In genomic region chr17:79347291-79347690, GRCm38 (mm10) we compare ENCODE assay signal across 14 mouse cellular contexts. TPM values are rescaled to one million over a fixed set of nuclear protein-coding genes. Genes with fewer than 3 reads are reported as not detected.
DNase-seq lines count a peak whose midpoint lies in the region; ATAC-seq lines count a peak whose summit lies in the region.
"Had no signal": no experiment of that assay in that cellular context is flagged by ENCODE, and none has a peak within 500 bp of the region (broad histone marks: within the 10 kb centered on the region; RNA-seq: fewer than 3 reads in every experiment).

No protein-coding gene starts in this region.

- H3K36me3 ChIP-seq in limb, embryonic 10.5 days, result peaks cover 5% of the 10 kb centered on the region; the same call in 1 of the 2 replicates
- H3K36me3 ChIP-seq in hindbrain, embryonic 13.5 days, result peaks cover 12% of the 10 kb centered on the region

- no peak overlapping the region for H3K9ac ChIP-seq in hindbrain, embryonic 13.5 days
- H3K9ac ChIP-seq: forebrain, embryonic 13.5 days; hindbrain, embryonic 14.5 days had no signal

- H3K4me1 ChIP-seq in limb, embryonic 10.5 days, result peaks cover 34% of the 10 kb centered on the region
- peaks cover 39% of the 10 kb centered on the region for H3K4me1 ChIP-seq in hindbrain, embryonic 13.5 days (replicated peaks)

- no peaks in the 10 kb centered on the region for H3K9me3 ChIP-seq in limb, embryonic 10.5 days (replicated peaks)
- H3K9me3 ChIP-seq in hindbrain, embryonic 13.5 days, result no peaks in the 10 kb centered on the region
- H3K9me3 ChIP-seq: forebrain, embryonic 13.5 days had no signal

- DNase-seq in 416B (ENCODE audit: low read depth), result peak; percentile 77
- DNase-seq in CD4-positive helper T cell, adult 2 months (ENCODE audit: low read depth, low spot score), result peak; percentile 12
- DNase-seq in limb, embryonic 10.5 days (ENCODE audit: low spot score), result peak; percentile 25
- no peak for DNase-seq in urinary bladder, adult 18-20 months (ENCODE audit: low spot score in 2 of 2)
- DNase-seq in right cerebral cortex, postnatal 36 days (ENCODE audit: low spot score in 2 of 2), result no peak
- DNase-seq: cerebellum, adult 11-12 months; heart, adult 18-20 months; kidney, postnatal 36 days had no signal

- peaks cover 3% of the 10 kb centered on the region; the same call in 1 of the 2 replicates for H3K27me3 ChIP-seq in limb, embryonic 10.5 days (ENCODE audit: low read depth, poor library complexity, severe bottlenecking)
- H3K27me3 ChIP-seq in hindbrain, embryonic 13.5 days, result no peaks in the 10 kb centered on the region
- H3K27me3 ChIP-seq: forebrain, embryonic 13.5 days had no signal

- ATAC-seq in megakaryocyte progenitor cell, adult 5-6 weeks (replicated peaks; ENCODE audit: poor library complexity), result peak; percentile 30
- ATAC-seq in hindbrain, embryonic 13.5 days (ENCODE audit: low FRiP score), result no peak
- ATAC-seq: forebrain, embryonic 13.5 days; intestine, postnatal 0 days had no signal

- no peak overlapping the region for H3K4me3 ChIP-seq in limb, embryonic 10.5 days
- H3K4me3 ChIP-seq in hindbrain, embryonic 13.5 days, result no peak overlapping the region
- H3K4me3 ChIP-seq: forebrain, embryonic 13.5 days had no signal

- H3K4me2 ChIP-seq in hindbrain, embryonic 13.5 days, result no peak overlapping the region
- H3K4me2 ChIP-seq: forebrain, embryonic 13.5 days; hindbrain, embryonic 14.5 days; midbrain, embryonic 11.5 days had no signal

- no peak overlapping the region for H3K27ac ChIP-seq in limb, embryonic 10.5 days
- no peak overlapping the region for H3K27ac ChIP-seq in hindbrain, embryonic 13.5 days
- H3K27ac ChIP-seq: forebrain, embryonic 13.5 days; hindbrain, embryonic 14.5 days had no signal

- WGBS in limb, embryonic 10.5 days, result 92% methylated on average over 4 of the region's 4 CpGs
- 94% methylated on average over 4 of the region's 4 CpGs for WGBS in hindbrain, embryonic 13.5 days

RNA-seq across cellular contexts. Expression of gene Cdc42ep3, which starts 7.6 kb away (rescaled TPM):
- 21.8 and 30.3 TPM in 2 replicates for polyA plus RNA-seq in limb, embryonic 10.5 days (2016; fragmentation: Nextera tagmentation; extraction: Ambion mirVana)
- total RNA-seq in megakaryocyte progenitor cell, adult 5-6 weeks (2015), result 34.8 and 37.1 TPM in 2 replicates
- total RNA-seq in megakaryocyte progenitor cell, adult 5-6 weeks (2017), result 64.5 and 82.4 TPM in 2 replicates
- polyA plus RNA-seq in hindbrain, embryonic 13.5 days (2015; fragmentation: Nextera tagmentation; extraction: Ambion mirVana), result 42.7 and 44.3 TPM in 2 replicates

Comparison
In these comparisons a context has a peak if more than half of its experiments do, and no peak if none do; other contexts are left out.
1. DNase-seq: peak in 416B (single experiment), CD4-positive helper T cell, adult 2 months (single experiment) and limb, embryonic 10.5 days (single experiment); none in urinary bladder, adult 18-20 months (0 of 2) and right cerebral cortex, postnatal 36 days (0 of 2).